Mouse (Mus musculus) kidney, embryonic 15.5 days (tissue): Measurements from ENCODE around the gene Tfpt. TPM values are rescaled to one million over a fixed set of nuclear protein-coding genes. Genes with fewer than 3 reads are reported as not detected.
"Not testable (repeated sequence)": the region's sequence is repeated elsewhere in the genome, so short reads cannot be mapped to it uniquely, and the experiment has no call there.

Experiments
- ATAC-seq: fragments of 200-750 bp; cut with Nextera tagmentation; replicated peaks from 2 replicates; pipeline ENCODE4 v1.8.0; 2017; ENCODE audit warnings: moderate TSS enrichment; ENCODE audit not compliant: low FRiP score
- H3K27ac ChIP-seq: fragments of 300-500 bp; sonication (generic); 2 replicates; pipeline ENCODE4 v1.5.1; 2015; ENCODE audit warnings: mild to moderate bottlenecking, inconsistent platforms
- H3K27me3 ChIP-seq: fragments of 300-500 bp; sonication (generic); 2 replicates; pipeline ENCODE4 v1.6.1; 2015; ENCODE audit warnings: inconsistent platforms
- H3K36me3 ChIP-seq: fragments of 300-500 bp; sonication (generic); 2 replicates; pipeline ENCODE4 v1.6.1; 2015; ENCODE audit warnings: inconsistent platforms
- H3K4me1 ChIP-seq: fragments of 300-500 bp; sonication (generic); 2 replicates; pipeline ENCODE4 v1.6.1; 2015; ENCODE audit warnings: inconsistent platforms
- H3K4me2 ChIP-seq: fragments of 300-500 bp; sonication (generic); 2 replicates; pipeline ENCODE4 v1.6.1; 2015; ENCODE audit warnings: moderate library complexity, mild to moderate bottlenecking, inconsistent platforms
- H3K4me3 ChIP-seq: fragments of 300-500 bp; sonication (generic); replicated peaks from 2 replicates; pipeline ENCODE4 v1.5.1; 2015; ENCODE audit warnings: mild to moderate bottlenecking, inconsistent platforms
- H3K9ac ChIP-seq: fragments of 300-500 bp; sonication (generic); 2 replicates; pipeline ENCODE4 v1.6.1; 2015; ENCODE audit warnings: mild to moderate bottlenecking, inconsistent platforms
- H3K9me3 ChIP-seq: fragments of 300-500 bp; sonication (generic); replicated peaks from 2 replicates; pipeline ENCODE4 v1.6.1; 2016; ENCODE audit warnings: inconsistent platforms
- WGBS: fragments of 180-500 bp; shearing (Covaris S2); methylation state at CpG from one replicate; pipeline ENCODE4 v1.1.7; 2015; ENCODE audit warnings: mixed read lengths; 5-methylcytosine and 5-hydroxymethylcytosine counted together
- polyA plus RNA-seq: library from polyadenylated mRNA; unstranded; fragments of >200 nt; fragmentation: Nextera tagmentation; extraction: Ambion mirVana; gene quantifications from 2 replicates; pipeline ENCODE4 v1.2.1, GENCODE M21; 2015

Gene Tfpt
- polyA plus RNA-seq, 1 experiment from 2014 or later, result 23.9 TPM

DNA sequence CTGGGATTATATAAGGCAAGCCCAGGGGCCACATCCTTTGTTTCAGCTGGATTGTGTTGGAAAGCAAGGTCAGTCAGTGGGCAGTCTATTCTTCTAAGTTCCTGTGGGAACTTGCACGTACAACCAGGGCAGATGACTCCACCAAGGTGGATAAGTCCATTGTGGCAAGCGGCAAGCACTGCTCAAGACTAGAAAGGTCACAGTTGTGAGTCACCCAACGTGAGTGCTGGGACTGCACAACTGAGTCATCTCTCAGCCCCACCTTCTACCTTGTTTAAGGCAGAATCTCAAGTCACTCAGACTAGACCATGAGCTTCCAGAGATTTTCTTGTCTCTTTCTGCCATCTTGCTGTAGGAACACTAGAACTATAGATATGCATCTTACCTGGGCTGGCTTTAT, 39.2 kb downstream of the Tfpt start:
- no peaks in the 10 kb centered on the region for H3K9me3 ChIP-seq
- no peaks in the 10 kb centered on the region for H3K36me3 ChIP-seq
- no peak for ATAC-seq
- H3K9ac ChIP-seq, result no peak overlapping the region
- H3K27me3 ChIP-seq, result no peaks in the 10 kb centered on the region
- no peak overlapping the region for H3K4me3 ChIP-seq
- no peaks in the 10 kb centered on the region for H3K4me1 ChIP-seq
- H3K27ac ChIP-seq, result no peak overlapping the region
- WGBS, result 80% methylated on average over 3 of the region's 3 CpGs
- no peak overlapping the region for H3K4me2 ChIP-seq

DNA sequence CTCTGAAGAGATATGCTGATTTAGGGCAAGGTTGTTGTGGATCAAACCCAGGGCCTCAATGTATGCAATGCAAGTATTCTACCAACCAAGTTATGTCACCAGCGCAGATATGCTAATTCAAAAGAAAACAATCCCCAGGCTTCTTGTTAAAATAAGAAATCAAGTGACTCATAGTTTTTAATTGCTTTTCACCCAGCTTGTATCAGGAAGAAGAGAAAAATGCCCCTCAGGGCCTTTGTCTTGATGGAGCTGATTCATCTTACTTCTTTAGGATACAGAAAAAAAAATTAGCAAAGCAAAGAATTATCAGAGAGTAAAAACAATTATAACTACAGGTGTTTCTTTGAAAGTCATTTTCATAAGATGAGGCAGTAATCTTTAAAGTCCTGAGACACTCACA, 42.4 kb downstream of the Tfpt start:
- no peak overlapping the region for H3K27ac ChIP-seq
- no peaks in the 10 kb centered on the region for H3K4me1 ChIP-seq
- no peaks in the 10 kb centered on the region for H3K36me3 ChIP-seq
- no peak overlapping the region for H3K4me3 ChIP-seq
- no peak overlapping the region for H3K9ac ChIP-seq
- ATAC-seq, result no peak
- H3K9me3 ChIP-seq, result no peaks in the 10 kb centered on the region
- H3K27me3 ChIP-seq, result no peaks in the 10 kb centered on the region
- H3K4me2 ChIP-seq, result no peak overlapping the region
- WGBS, result 71% methylated on average over 1 of the region's 1 CpGs

DNA sequence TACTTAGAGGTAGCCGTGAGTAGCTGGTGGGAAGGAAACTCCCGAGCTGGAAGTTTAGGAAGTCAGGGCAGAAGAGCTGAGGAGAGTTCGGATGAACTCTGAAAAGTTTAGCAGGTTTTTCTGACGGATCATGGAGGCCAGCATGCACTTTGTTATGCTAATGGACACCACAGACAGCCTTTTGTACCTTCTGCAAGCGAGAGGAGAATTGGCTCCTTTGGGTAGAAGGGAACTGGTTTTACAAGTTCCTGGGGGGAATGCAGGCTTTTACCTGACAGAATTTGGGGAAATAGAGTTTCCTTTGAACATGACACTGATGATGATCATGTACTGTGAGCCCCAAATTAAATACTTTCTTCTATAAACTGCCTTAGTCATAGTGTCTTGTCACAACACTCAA, 43.5 kb downstream of the Tfpt start:
- Histone ChIP-seq H3K9me3 (no peaks in the 10 kb centered on the region), H3K4me1 (no peaks in the 10 kb centered on the region), H3K36me3 (no peaks in the 10 kb centered on the region), H3K9ac (no peak overlapping the region), H3K4me2 (no peak overlapping the region), H3K4me3 (no peak overlapping the region), H3K27me3 (no peaks in the 10 kb centered on the region), H3K27ac (no peak overlapping the region)
- 6% methylated on average over 5 of the region's 5 CpGs for WGBS
- no peak for ATAC-seq

DNA sequence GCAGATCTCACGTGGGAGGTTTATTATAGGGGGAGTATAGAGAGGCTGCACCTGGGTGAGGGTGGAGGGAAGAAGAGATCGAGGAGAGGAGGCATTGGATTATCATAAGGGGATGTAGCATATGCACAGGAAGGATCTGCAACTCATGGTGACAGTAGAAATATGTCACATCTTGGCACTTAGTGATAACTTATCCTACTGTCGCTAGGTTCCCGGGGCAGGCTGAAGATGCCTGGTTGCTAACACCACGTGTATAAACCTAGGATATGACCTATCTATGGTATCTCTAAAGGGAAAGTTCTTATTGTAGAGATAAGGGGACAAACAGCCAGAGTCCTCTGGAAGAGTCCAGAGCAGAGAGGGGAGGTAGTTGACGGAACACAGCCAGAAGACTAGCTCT, 44.0 kb downstream of the Tfpt start:
- Histone ChIP-seq H3K4me1 (no peaks in the 10 kb centered on the region), H3K27ac (no peak overlapping the region)
- 20% methylated on average over 6 of the region's 6 CpGs for WGBS

DNA sequence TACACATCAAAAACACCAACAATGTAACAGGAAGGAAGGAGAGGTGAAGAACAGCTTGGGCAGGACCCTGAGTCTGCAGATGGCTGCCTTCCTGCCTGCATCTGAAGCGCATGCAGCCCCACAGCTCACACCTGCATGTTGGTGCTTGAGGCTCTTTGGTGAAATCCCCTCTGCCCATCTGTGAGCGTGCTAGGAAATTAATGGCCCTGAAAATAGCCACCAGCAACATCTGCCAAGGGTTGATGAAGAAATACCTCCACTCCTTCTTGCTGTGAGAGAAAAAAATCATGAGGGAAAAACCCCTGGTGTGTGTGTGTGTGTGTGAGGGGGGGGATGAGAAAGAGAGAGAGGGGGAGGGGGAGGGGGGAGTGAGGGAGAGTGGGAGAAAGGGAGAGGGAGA, 49.7 kb downstream of the Tfpt start:
- no peak for ATAC-seq
- Histone ChIP-seq H3K4me2 (no peak overlapping the region), H3K27ac (no peak overlapping the region), H3K9me3 (no peaks in the 10 kb centered on the region), H3K9ac (no peak overlapping the region), H3K4me1 (no peaks in the 10 kb centered on the region), H3K36me3 (no peaks in the 10 kb centered on the region), H3K27me3 (no peaks in the 10 kb centered on the region), H3K4me3 (no peak overlapping the region)
- 25% methylated on average over 2 of the region's 2 CpGs for WGBS

More for the DNA sequence above, 44.0 kb downstream of the Tfpt start:
- H3K4me2 ChIP-seq, result no peak overlapping the region
- no peak overlapping the region for H3K9ac ChIP-seq
- no peaks in the 10 kb centered on the region for H3K27me3 ChIP-seq
- no peaks in the 10 kb centered on the region for H3K9me3 ChIP-seq
- H3K36me3 ChIP-seq, result no peaks in the 10 kb centered on the region
- ATAC-seq, result no peak
- no peak overlapping the region for H3K4me3 ChIP-seq

DNA sequence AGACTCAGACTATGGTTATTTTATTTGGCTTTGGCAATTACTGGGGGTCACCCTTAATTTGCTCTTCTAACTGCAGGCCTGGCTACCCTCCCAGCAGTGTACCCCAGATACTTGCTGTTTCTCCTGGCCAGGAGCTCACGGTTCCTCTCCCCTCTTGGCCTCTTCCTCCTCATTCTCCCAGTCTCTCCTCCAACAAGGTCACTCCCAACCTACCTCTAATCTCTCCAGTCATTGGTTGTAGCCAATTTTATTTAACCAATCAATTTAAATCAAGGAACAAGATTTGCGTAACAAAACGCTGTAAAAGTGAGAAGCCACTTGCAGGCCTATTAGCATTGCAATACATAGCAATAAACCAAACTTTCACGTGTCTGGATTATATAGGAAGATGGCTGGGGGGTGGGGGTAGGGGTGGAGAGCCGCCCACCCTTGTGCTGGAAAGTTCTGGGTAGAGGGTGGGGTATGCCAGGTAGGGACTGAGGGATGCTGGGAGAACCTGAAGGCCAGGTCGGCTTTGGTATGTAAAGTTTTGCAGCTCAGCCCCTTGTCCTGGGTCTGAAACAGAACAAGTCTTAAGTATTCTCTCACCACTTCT, 50.7 kb downstream of the Tfpt start:
- Histone ChIP-seq H3K9ac (no peak overlapping the region), H3K9me3 (no peaks in the 10 kb centered on the region), H3K4me3 (no peak overlapping the region), H3K36me3 (no peaks in the 10 kb centered on the region), H3K4me2 (no peak overlapping the region), H3K4me1 (no peaks in the 10 kb centered on the region), H3K27ac (no peak overlapping the region), H3K27me3 (no peaks in the 10 kb centered on the region)
- ATAC-seq, result no peak
- 55% methylated on average over 6 of the region's 6 CpGs for WGBS

DNA sequence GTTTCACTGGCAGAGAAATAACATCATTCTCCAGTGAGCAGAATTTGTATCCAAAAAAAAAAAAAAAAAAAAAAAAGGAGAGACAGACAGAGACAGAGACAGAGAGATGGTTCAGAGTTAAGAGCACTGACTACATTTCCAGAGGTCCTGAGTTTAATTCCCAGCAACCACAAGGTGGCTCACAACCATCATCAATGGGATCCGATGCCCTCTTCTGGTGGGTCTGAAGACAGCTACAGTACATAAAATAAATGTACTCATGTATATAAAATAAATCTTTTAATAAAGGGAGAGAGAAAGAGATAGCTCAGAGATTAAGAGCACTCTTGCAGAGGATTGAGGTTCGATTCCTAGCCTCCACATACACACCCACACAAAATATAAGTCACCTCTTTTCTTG, 51.5 kb downstream of the Tfpt start:
- H3K27me3 ChIP-seq, result no peaks in the 10 kb centered on the region
- no peak overlapping the region for H3K4me3 ChIP-seq
- no peaks in the 10 kb centered on the region for H3K36me3 ChIP-seq
- H3K9ac ChIP-seq, result no peak overlapping the region
- H3K4me2 ChIP-seq, result no peak overlapping the region
- no peak for ATAC-seq
- no peaks in the 10 kb centered on the region for H3K9me3 ChIP-seq
- no peak overlapping the region for H3K27ac ChIP-seq
- WGBS, result 82% methylated on average over 2 of the region's 2 CpGs
- H3K4me1 ChIP-seq, result no peaks in the 10 kb centered on the region

DNA sequence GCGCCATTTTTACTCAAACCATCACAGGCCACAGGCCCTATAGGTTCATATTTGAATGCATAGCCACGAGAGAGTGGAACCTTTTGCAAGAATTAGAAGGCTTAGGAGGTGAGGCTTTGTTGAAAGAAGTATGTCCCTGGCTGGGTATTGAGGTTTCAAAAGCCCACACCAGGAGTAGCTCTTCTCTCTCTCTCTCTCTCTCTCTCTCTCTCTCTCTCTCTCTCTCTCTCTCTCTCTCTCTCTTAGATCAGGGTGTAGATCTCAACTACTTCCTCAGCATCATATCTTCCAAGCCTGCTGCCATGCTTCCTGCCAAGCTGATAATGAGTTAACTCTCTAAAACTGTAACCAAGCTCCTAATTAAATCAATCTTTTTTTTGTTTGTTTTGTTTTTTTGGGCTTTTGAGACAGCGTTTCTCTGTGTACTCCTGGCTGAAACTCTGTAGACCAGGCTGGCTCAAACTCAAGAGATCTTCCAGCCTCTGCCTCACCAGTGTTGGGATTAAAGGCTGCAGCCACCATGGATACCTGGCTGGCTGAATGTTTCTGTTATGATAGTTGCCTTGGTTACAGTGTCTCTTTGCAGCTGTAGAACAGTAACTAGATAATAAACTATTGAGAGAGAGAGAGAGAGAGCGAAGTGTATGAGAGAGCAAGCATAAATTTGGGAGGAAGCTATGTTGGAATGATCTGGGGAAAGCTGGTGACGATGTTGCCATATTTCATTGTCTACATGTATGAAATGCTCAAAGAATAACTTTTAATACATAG, 53.2 kb downstream of the Tfpt start:
- no peak overlapping the region for H3K27ac ChIP-seq
- no peak overlapping the region for H3K4me2 ChIP-seq
- no peaks in the 10 kb centered on the region for H3K36me3 ChIP-seq
- no peak for ATAC-seq
- H3K27me3 ChIP-seq, result no peaks in the 10 kb centered on the region
- 77% methylated on average over 5 of the region's 5 CpGs for WGBS
- no peaks in the 10 kb centered on the region for H3K9me3 ChIP-seq
- H3K4me1 ChIP-seq, result no peaks in the 10 kb centered on the region
- H3K9ac ChIP-seq, result no peak overlapping the region
- H3K4me3 ChIP-seq, result no peak overlapping the region

DNA sequence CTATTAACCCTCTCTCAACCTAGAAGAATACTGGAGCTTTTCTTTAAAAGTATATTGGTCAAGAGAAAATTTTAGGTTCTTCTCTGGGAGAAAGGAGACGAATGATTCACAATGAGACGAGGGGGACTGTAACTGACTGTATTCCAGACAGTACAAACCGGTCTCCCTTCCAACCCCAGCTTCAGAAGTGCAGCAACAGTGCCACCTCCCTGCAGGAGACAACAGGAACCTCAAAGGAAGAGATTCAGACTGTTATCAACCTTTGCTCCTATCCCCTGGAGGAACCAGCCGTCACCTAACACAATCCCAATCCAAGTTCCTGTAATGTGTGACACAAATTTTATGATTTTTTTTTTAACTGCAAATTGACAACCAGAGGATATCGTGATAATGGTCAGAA, 55.5 kb downstream of the Tfpt start:
- no peak for ATAC-seq
- Histone ChIP-seq H3K4me1 (no peaks in the 10 kb centered on the region), H3K27ac (no peak overlapping the region), H3K27me3 (no peaks in the 10 kb centered on the region), H3K9ac (no peak overlapping the region), H3K9me3 (no peaks in the 10 kb centered on the region), H3K4me3 (no peak overlapping the region), H3K36me3 (no peaks in the 10 kb centered on the region), H3K4me2 (no peak overlapping the region)
- WGBS, result 50% methylated on average over 5 of the region's 5 CpGs

DNA sequence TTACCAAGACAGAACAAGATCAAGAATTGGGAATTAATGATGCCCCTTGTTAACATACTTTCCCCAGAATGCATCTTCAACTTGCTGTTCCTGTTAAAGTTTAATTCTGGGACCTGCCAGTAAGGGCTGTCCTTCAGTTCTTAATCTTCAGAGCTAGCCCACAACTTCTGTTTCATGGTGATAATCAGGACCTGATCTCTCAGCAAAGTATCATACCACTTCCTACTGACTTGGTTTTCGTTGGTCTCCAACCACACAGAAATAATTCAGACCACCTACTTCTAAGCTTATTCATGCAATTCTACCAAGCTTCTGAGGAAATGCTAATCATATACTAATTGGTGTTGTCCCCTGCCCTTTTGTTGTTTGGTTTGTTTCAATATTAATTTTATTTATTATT, 57.9 kb downstream of the Tfpt start:
- Histone ChIP-seq H3K36me3 (no peaks in the 10 kb centered on the region), H3K9me3 (no peaks in the 10 kb centered on the region), H3K4me3 (no peak overlapping the region), H3K27ac (no peak overlapping the region), H3K4me1 (no peaks in the 10 kb centered on the region), H3K9ac (no peak overlapping the region), H3K4me2 (no peak overlapping the region), H3K27me3 (no peaks in the 10 kb centered on the region)
- no peak for ATAC-seq
- 72% methylated on average over 1 of the region's 1 CpGs for WGBS

DNA sequence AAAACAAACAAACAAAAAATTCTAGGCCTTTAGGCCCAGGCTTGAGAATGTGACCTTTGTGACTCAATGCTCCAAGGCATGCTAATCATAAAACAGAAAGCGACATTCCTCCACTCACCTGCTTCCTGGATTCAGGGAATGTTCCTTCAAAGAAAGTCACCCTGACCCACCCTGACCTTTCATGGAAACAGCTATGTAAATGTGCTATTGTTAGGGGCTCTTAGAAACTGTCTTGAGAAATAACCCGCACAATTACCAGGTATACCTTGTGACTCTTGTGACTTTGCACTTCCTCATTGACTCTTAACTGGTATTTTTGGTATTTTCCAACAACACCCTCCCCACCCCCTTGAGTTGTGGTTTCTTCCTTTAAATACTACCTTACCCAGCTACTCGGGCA, 59.1 kb downstream of the Tfpt start:
- H3K36me3 ChIP-seq, ATAC-seq, H3K27ac ChIP-seq, H3K4me3 ChIP-seq, H3K27me3 ChIP-seq, H3K9ac ChIP-seq, H3K9me3 ChIP-seq, H3K4me2 ChIP-seq, H3K4me1 ChIP-seq: not testable (repeated sequence)
- 83% methylated on average over 3 of the region's 3 CpGs for WGBS
